Mouse (Mus musculus) hindbrain, embryonic 14.5 days (tissue): ENCODE data around the gene Sh3d21. TPM values are rescaled to one million over a fixed set of nuclear protein-coding genes. Genes with fewer than 3 reads are reported as not detected.
"Not testable (repeated sequence)": the region's sequence is repeated elsewhere in the genome, so short reads cannot be mapped to it uniquely, and the experiment has no call there.

ENCODE experiments used
- ATAC-seq: fragments of 200-750 bp; cut with Nextera tagmentation; 2 replicates; pipeline ENCODE4 v1.8.0; 2017; ENCODE audit warnings: moderate number of reproducible peaks, mild to moderate bottlenecking, moderate TSS enrichment, moderate library complexity; ENCODE audit not compliant: low FRiP score
- DNase-seq: peaks from one replicate; pipeline ENCODE4 v3.0.0-alpha.2; 2015; ENCODE audit warnings: low spot score
- H3K27ac ChIP-seq: fragments of 300-500 bp; sonication (generic); 2 replicates; pipeline ENCODE4 v1.5.1; 2014; ENCODE audit warnings: mild to moderate bottlenecking, moderate library complexity
- H3K27me3 ChIP-seq: fragments of 300-500 bp; sonication (generic); 2 replicates; pipeline ENCODE4 v1.6.1; 2014; ENCODE audit warnings: mild to moderate bottlenecking, low read length, mixed read lengths; ENCODE audit not compliant: control insufficient read depth, insufficient read depth
- H3K36me3 ChIP-seq: fragments of 300-500 bp; sonication (generic); replicated peaks from 2 replicates; pipeline ENCODE4 v1.6.1; 2014; ENCODE audit not compliant: control insufficient read depth, insufficient read depth
- H3K4me1 ChIP-seq: fragments of 300-500 bp; sonication (generic); replicated peaks from 2 replicates; pipeline ENCODE4 v1.6.1; 2014; ENCODE audit warnings: antibody characterized with exemption, low read length, mixed read lengths; ENCODE audit not compliant: control insufficient read depth, insufficient read depth
- H3K4me2 ChIP-seq: fragments of 300-500 bp; sonication (generic); replicated peaks from 2 replicates; pipeline ENCODE4 v1.6.1; 2014; ENCODE audit warnings: mild to moderate bottlenecking, moderate library complexity
- H3K4me3 ChIP-seq: fragments of 300-500 bp; sonication (generic); replicated peaks from 2 replicates; pipeline ENCODE4 v1.5.1; 2014; ENCODE audit warnings: mild to moderate bottlenecking, low read length
- H3K9ac ChIP-seq: fragments of 300-500 bp; sonication (generic); 2 replicates; pipeline ENCODE4 v1.6.1; 2014
- H3K9me3 ChIP-seq: fragments of 300-500 bp; sonication (generic); 2 replicates; pipeline ENCODE4 v1.6.1; 2016; ENCODE audit warnings: low read length; ENCODE audit not compliant: control insufficient read depth
- WGBS: fragments of 180-500 bp; shearing (Covaris S2); extraction: QIAGEN DNeasy Blood & Tissue Kit; methylation state at CpG from one replicate; pipeline ENCODE4 v1.1.7; 2014; 5-methylcytosine and 5-hydroxymethylcytosine counted together
- polyA plus RNA-seq: library from polyadenylated mRNA; unstranded; fragments of >200 nt; fragmentation: Nextera tagmentation; extraction: Ambion mirVana; gene quantifications from 2 replicates; pipeline ENCODE4 v1.2.1, GENCODE M21; 2014

The Sh3d21 gene
- polyA plus RNA-seq, 1 experiment from 2014 or later = 1.1 TPM

- H3K9me3 ChIP-seq = no peaks in the 10 kb centered on the region
- H3K4me3 ChIP-seq = no peak overlapping the region
- H3K27me3 ChIP-seq = no peaks in the 10 kb centered on the region
- no peak overlapping the region for H3K27ac ChIP-seq
- DNase-seq (peak; percentile 72), ATAC-seq (no peak)
- no peaks in the 10 kb centered on the region for H3K4me1 ChIP-seq
- 62% methylated on average over 7 of the region's 7 CpGs for WGBS
- no peak overlapping the region for H3K4me2 ChIP-seq
- H3K36me3 ChIP-seq = peaks cover 60% of the 10 kb centered on the region
- no peak overlapping the region for H3K9ac ChIP-seq
These were observed 18.1 kb upstream of the Sh3d21 start for GRCm38 (mm10) chr4:126181170-126181957.

- not testable (repeated sequence) for DNase-seq, H3K27me3 ChIP-seq, H3K4me2 ChIP-seq, H3K9me3 ChIP-seq, H3K27ac ChIP-seq, H3K4me1 ChIP-seq, ATAC-seq, H3K9ac ChIP-seq, H3K4me3 ChIP-seq
- H3K36me3 ChIP-seq = peaks cover 89% of the 10 kb centered on the region
- WGBS = 93% methylated on average over 7 of the region's 7 CpGs
These were observed 12.7 kb upstream of the Sh3d21 start for GRCm38 (mm10) chr4:126175980-126176379.

- Histone ChIP-seq H3K4me1 (no peaks in the 10 kb centered on the region), H3K27ac (no peak overlapping the region), H3K27me3 (no peaks in the 10 kb centered on the region), H3K9me3 (no peaks in the 10 kb centered on the region), H3K9ac (no peak overlapping the region), H3K4me2 (no peak overlapping the region), H3K36me3 (peaks cover 94% of the 10 kb centered on the region), H3K4me3 (no peak overlapping the region)
- no peak for ATAC-seq
- no peak for DNase-seq
- 93% methylated on average over 5 of the region's 5 CpGs for WGBS
These were observed 10.5 kb upstream of the Sh3d21 start for GRCm38 (mm10) chr4:126173800-126174199.

GRCm38 (mm10) chr4:126170737-126171136 lies 7.4 kb upstream of the Sh3d21 start:
- H3K4me2 ChIP-seq, H3K9me3 ChIP-seq, H3K9ac ChIP-seq, H3K4me1 ChIP-seq, H3K27ac ChIP-seq, DNase-seq, H3K4me3 ChIP-seq, ATAC-seq, H3K27me3 ChIP-seq: not testable (repeated sequence)
- peaks cover 98% of the 10 kb centered on the region for H3K36me3 ChIP-seq
- WGBS = 96% methylated on average over 5 of the region's 5 CpGs

GRCm38 (mm10) chr4:126168851-126169250 lies 5.6 kb upstream of the Sh3d21 start:
- DNase-seq (no peak), ATAC-seq (no peak)
- Histone ChIP-seq H3K9ac (no peak overlapping the region), H3K4me1 (no peaks in the 10 kb centered on the region), H3K27me3 (no peaks in the 10 kb centered on the region), H3K9me3 (no peaks in the 10 kb centered on the region), H3K4me3 (no peak overlapping the region), H3K4me2 (no peak overlapping the region), H3K36me3 (peaks cover 86% of the 10 kb centered on the region), H3K27ac (no peak overlapping the region)
- 91% methylated on average over 6 of the region's 6 CpGs for WGBS

GRCm38 (mm10) chr4:126166084-126166483 lies 2.8 kb upstream of the Sh3d21 start:
- H3K27me3 ChIP-seq = no peaks in the 10 kb centered on the region
- no peaks in the 10 kb centered on the region for H3K9me3 ChIP-seq
- H3K9ac ChIP-seq = no peak overlapping the region
- H3K36me3 ChIP-seq = peaks cover 58% of the 10 kb centered on the region
- no peak for ATAC-seq
- DNase-seq = no peak
- H3K4me3 ChIP-seq = no peak overlapping the region
- H3K4me2 ChIP-seq = no peak overlapping the region
- WGBS = 86% methylated on average over 3 of the region's 3 CpGs
- H3K27ac ChIP-seq = no peak overlapping the region
- peaks cover 9% of the 10 kb centered on the region; the same call in 1 of the 2 replicates for H3K4me1 ChIP-seq

GRCm38 (mm10) chr4:126165092-126165491 lies 1.8 kb upstream of the Sh3d21 start:
- H3K27me3 ChIP-seq, DNase-seq, ATAC-seq, H3K27ac ChIP-seq, H3K4me1 ChIP-seq, H3K4me3 ChIP-seq, H3K4me2 ChIP-seq, H3K9me3 ChIP-seq, H3K9ac ChIP-seq: not testable (repeated sequence)
- H3K36me3 ChIP-seq = peaks cover 48% of the 10 kb centered on the region
- 78% methylated on average over 8 of the region's 10 CpGs for WGBS

- Histone ChIP-seq H3K4me3 (no peak overlapping the region), H3K4me1 (peaks cover 9% of the 10 kb centered on the region; the same call in 1 of the 2 replicates), H3K36me3 (peaks cover 34% of the 10 kb centered on the region), H3K9me3 (no peaks in the 10 kb centered on the region), H3K27me3 (no peaks in the 10 kb centered on the region), H3K27ac (no peak overlapping the region), H3K4me2 (no peak overlapping the region), H3K9ac (no peak overlapping the region)
- ATAC-seq = no peak
- DNase-seq = no peak
- WGBS = 63% methylated on average over 4 of the region's 4 CpGs
These were observed 394 bp upstream of the Sh3d21 start for GRCm38 (mm10) chr4:126163685-126164084.

- DNase-seq (peak; percentile 71), ATAC-seq (peak; percentile 89)
- Histone ChIP-seq H3K27ac (0 out of 2 replicates have a peak overlapping the region, but pooled peaks have one; percentile 32), H3K4me2 (peak overlapping the region; percentile 97), H3K36me3 (peaks cover 24% of the 10 kb centered on the region), H3K9me3 (no peaks in the 10 kb centered on the region), H3K4me3 (peak overlapping the region; percentile 46), H3K27me3 (no peaks in the 10 kb centered on the region), H3K4me1 (peaks cover 9% of the 10 kb centered on the region; the same call in 1 of the 2 replicates), H3K9ac (peak overlapping the region; percentile 71)
- WGBS = under 1% methylated on average over 44 of the region's 44 CpGs
These were observed 686 bp downstream of the Sh3d21 start for GRCm38 (mm10) chr4:126162544-126163066.
